Mouse (Mus musculus) ovary, adult 18-20 months (tissue): ENCODE results near the gene Fn1.

Experiments
- DNase-seq: peaks from one replicate; pipeline ENCODE4 v3.0.0; 2022; ENCODE audit warnings: low spot score, mixed read lengths

The Fn1 gene

DNA sequence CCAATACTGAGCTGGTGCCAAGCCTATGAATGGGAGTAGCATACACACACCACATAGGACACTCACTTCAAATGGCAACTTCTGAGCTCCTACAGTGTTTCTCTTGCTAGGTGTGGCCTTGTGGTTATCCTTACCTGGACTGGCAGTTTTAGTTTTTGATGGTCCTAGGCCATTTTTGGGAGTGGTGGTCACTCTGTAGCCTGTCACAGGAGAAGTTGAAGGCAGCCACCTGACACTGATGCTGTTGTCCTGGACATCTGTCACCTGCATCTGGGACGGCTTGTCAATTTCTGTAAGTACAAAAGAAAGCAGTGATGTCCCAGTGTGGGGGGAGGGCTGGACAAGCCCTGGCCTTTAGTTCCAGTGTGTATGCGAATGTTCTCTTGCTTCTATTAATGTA is 47.2 kb downstream of the Fn1 start:
- DNase-seq: no peak

GRCm38 (mm10) chr1:71595365-71595764 is 57.6 kb downstream of the Fn1 start:
- no peak for DNase-seq

DNA sequence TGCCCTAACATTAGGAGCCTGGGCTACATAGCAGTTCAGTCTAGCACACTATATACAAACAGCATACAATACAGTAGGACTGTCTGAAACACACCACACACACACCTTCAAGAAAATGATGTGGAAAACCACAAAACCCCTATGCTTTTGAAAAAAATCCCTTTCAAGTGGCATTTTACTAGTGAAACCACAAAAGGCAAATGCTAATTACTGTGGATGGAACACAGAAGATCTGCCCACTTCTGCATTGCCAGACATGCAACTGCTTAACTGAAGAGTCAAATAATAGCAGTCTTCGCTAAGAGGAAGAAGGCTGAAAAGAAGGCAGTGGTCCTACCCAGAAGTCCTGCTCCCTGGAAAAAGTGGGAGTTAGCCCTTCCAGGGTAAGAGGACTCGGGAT is 58.7 kb downstream of the Fn1 start:
- no peak for DNase-seq

DNA sequence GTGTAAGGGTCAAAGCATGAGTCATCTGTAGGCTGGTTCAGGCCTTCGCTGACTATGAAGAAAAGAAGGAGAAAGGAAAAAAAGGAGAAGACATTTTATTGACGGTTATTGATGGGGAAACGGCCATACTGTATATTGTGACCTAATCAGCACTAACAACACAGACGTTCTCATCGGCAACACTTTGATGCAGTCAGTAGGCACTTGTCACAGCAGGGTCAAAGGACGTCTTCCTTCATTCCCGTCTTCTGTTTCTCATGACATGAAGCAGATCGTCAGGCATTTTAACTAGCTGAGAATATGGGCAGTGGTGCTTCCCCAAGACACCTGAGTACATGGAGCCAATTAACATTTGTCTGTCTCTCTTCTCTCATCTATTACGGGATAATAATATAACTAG is 59.8 kb downstream of the Fn1 start:
- no peak for DNase-seq

DNA sequence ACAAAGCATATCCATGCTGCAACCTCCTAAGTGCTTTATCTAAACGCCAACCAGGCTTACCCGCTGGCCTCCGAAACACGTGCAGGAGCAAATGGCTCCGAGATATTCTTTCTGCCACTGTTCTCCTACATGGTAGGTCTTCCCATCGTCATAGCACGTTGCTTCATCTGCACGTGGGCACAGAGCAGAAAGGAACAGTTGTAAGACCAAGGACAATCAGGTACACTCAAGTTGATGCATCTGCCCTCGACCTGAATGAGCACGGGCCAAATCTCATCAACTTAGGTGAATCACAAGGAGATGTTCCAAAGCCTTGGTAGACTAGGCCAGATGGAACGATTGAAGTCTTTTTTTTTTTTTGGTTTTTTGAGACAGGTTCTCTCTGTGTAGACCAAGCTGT is 63.0 kb downstream of the Fn1 start:
- DNase-seq: no peak

GRCm38 (mm10) chr1:71586658-71587057 is 66.3 kb downstream of the Fn1 start:
- DNase-seq: no peak

DNA sequence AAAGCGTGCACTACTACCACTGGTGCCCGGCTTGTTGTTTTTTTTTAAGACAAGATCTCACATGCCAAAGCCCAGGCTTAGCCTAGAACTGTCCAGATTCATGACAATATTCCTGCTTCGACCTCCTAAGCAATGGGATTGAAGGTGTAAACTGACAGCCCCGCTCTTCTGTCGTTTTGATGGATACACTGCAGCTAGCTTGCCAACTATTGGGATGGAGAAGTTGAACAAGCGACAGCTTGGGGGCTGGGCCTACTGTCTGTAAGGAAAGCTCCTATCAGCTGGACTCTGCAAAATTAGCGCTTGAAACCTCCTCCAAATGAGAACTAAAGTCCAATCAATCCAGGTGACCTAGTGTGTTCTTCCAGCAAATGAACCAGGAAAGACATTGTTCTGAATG is 69.1 kb downstream of the Fn1 start:
- no peak for DNase-seq

DNA sequence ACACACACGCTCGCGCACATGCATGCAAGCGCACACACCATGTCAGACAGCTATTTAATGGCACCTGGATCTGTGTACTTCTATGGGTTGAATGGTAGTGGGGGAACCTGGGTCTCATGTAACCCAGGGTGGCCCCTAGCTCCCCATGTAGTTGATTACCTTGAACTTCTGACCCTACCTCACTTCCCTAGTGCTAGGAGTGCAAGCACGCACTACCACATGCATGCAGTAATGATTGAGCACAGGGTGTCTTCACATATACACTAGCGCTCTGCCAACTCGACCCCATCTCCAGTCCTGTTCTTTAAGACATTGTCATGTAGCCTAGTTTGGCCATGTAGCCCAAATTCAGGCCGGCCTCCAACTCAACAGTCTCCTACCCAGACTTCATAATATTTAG is 69.7 kb downstream of the Fn1 start:
- DNase-seq: no peak

DNA sequence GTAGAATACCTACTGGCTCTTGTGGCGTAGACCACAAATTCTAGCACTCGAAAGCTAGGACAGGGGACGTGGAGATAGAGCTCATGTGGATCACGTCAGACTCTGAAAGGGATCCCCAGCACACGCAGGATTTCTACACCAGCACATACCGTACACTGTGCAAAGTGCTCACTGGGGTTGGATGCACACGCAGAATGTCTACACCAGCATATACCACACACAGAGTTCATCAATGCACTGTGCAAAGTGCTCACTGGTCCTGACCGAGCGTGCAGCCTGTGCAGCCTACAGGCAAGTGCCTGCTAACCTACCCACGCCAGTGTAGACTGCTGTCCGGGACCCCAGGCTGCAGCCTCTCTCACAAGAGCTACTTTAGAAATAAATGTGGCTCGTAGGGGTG is 72.6 kb downstream of the Fn1 start:
- no peak for DNase-seq

DNA sequence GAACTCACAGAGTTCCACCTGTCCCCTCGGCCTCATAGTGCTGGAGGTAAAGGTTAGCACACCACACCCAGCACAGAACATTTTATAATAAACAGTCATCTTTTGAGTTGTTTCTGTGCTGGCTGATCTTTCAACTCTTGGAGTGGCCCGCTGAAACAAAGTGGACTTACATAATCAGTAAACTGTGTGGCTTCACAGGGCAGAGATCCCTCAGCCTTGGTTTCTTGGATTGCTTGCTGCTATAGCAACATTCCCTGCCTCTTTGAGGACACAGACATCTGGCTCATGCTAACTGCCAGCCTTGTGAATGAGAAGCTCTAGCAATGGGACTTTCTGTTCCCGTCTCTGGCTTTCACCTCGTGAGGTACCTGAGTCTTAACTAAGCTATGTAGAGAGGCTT is 73.5 kb downstream of the Fn1 start:
- peak; percentile 48 for DNase-seq

DNA sequence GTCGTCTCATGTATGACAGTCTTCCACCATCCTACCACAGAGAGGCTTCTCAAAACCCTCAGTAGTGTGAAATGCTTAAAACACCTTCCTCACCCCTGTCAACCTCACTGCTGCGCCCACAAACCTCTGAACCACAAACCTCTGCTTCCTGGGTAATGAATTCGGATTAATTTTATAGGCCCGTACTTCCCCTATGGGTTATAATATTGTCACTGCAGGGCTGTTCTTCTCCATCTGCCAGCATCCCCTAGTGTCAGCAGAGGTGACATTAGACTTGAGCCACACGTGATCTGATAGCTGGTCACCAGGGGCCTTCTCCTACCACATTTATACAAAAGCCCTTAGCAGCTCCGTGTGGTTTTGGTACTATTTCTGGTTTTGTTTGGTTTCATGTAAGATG is 76.2 kb downstream of the Fn1 start:
- no peak for DNase-seq

DNA sequence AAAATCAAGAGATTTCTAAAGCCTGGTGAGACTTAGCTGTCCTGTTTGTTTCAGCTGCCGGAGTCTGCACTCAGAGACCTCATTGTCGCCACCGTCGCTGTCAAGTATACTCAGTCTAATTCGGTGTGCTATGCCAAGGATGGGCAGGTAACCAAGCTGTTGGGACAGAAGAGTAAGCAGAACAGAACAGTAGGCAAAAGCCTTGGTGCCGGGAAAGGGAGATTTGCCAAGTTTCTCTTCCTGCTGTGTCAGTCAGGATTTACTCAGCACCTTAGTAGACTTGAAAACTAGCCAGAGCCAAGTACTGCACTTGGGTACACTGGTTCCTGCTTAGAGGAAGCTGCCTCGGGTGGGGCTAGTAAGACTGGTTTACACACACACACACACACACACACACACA is 77.0 kb downstream of the Fn1 start:
- DNase-seq: no peak

GRCm38 (mm10) chr1:71570116-71570515 is 82.9 kb downstream of the Fn1 start:
- no peak for DNase-seq

DNA sequence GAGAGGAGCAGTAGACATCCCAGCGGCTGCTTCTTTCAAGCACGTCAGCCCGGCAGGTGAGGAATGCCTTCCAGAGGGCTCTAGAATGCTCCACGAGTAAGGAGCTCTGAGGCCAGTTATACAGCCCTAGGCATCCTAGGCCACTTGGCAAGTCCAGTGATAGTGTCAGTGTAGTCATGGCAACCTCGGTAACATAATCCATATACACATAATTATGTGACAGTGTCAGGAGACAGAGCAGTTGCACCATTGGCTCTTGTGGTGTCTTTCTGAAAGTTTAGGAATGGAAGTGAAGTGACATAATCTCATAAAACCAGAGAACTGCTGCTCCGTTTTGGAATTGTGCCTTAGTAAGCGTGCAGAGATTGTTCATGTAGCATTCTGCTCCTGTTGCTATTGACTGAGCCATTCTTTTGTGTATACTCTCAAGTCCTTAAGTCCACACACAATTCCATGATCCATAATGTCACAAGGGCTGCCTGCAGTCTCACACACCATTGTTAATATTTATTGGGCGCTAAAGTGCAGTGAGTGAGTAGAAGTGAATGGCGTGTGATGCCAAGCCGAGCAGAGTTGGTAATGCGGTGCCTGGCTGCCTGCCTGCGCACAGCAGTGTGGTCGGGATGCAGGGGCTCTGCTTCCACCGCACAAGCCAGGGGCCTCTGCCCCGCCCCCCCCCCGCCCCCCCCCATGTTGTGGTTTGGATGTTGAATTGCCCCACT is 85.0 kb downstream of the Fn1 start:
- no peak for DNase-seq

- DNase-seq: no peak
These were observed 88.7 kb downstream of the Fn1 start for GRCm38 (mm10) chr1:71564291-71564690.

GRCm38 (mm10) chr1:71560626-71561025 is 92.4 kb downstream of the Fn1 start:
- no peak for DNase-seq

DNA sequence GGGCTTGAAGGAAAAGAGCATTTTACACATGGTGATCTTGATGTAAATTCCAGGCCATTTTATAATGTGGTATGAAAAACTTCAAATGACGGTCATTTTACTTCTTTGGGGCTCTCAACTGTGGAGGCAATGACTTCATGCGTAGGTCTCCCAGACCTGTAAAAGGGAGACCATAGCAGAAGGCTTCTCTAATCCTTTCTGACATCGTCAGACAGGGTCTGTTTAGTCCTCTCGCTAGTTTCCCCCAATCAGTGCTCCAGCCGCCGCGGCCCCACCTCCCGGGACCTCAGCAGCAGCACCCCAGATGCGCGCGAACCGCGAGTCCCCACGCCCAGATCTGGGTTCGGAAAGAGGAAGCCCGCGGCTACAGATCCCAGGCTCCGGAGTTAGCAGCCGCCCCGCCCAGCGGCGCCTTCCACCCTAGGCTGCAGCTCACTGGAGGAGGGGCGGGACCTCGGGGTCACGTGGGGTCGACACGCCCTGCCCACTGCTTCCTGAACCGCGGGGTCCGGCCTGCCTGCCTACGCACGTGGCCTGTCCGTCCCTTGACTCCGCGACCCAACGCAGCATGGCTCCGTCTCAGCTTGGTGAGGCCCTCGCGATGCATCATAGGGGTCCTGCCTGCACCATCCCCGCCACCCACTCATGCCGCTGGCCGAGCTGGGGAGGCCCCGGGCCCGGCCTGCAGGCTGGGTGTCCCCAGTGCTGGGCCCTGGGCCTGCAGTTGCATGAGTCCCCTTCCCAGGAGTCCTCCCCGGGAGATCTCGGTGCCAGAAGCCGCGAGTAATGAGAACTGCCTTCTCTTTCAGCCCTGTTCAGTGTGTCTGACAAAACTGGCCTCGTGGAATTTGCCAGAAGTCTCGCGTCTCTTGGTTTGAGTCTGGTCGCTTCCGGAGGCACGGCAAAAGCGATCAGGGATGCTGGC is 96.0 kb downstream of the Fn1 start, which contains the start of gene Atic:
TSS of gene Atic (plus strand) at position 463 of the 925 bp plus-strand sequence.
- DNase-seq: peak; percentile 87

DNA sequence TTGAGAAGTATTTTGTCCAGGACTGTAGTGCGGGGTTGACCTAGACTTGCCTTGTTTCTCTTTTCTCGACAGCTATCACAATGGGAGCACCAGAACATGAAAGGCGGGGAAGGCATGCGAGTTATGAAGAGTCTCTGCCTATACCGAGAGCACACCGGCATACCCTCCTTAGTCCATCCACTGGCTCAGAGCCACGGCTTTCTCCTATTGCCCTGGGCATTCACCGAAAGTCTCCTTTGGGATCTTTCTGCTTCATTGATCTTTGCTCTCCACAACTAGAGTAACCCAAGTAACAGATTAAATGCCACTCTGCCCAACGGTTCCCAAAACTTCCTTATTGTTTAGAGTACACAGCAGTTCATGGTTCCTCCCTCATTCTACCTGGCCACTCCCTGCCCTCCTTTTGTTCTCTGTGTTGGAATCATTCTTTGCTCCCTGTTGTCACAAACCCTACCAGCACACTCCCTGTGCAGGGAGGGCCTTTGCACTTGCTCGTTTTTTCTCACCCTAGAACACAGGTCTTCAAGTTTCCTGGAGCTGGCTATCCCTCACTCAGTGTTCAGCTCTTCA is 102.3 kb downstream of the Fn1 start:
- DNase-seq: no peak

- no peak for DNase-seq
These were observed 112.6 kb downstream of the Fn1 start for GRCm38 (mm10) chr1:71540437-71540836.

GRCm38 (mm10) chr1:71539641-71540040 is 113.4 kb downstream of the Fn1 start:
- no peak for DNase-seq
